Mouse (Mus musculus): ENCODE results near the gene Adgra1. TPM values are rescaled to one million over a fixed set of nuclear protein-coding genes. Genes with fewer than 3 reads are reported as not detected.

Adgra1 gene
- not detected in 2 replicates for total RNA-seq (2017)

DNA sequence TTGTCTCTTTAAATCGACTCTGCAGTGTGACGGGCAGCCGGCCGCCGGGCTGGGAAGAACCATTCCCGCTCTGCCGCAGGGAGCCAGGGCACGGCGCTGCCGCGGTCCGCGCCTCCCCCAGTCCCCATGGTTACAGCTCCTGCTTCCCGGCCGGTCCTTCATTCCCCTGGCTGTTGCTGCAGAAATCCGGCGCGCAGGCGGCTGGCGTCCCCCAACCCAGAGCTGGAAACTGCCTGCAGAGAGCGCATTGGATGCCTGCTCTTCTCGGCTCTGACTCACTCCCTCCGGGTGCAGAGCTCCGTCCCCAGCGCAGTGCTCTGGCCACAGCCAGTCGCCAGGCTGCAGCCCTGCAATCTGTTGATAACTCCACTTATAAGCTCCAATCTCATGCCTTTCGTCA, at the start of gene Adgra1:
Adgra1 (plus strand) TSS at position 139 of the 400 bp plus-strand sequence.
- no peak for ATAC-seq (ENCODE audit: extremely low read depth, insufficient number of reproducible peaks, low FRiP score, poor library complexity, severe bottlenecking)

DNA sequence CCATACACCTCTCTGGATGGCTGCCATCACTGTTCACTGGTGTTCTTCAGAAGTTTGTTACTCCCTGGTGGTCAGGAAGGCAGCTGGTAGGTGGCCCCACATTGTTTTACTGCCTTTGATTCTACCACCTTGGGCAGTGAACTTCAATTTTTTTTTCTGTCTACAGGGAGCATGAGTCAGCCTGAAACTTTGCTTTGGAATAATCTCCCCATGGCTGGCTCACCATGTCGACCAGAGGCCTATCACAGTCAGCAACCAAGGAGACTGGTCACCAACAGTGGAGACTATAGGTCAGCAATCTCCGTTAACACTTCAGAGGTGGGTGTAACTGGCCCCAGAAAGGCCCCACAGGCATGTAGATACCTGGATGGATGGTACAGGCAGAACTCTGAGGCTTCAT, 46.6 kb upstream of the Adgra1 start:
- ATAC-seq (ENCODE audit: extremely low read depth, insufficient number of reproducible peaks, low FRiP score, poor library complexity, severe bottlenecking) = no peak

DNA sequence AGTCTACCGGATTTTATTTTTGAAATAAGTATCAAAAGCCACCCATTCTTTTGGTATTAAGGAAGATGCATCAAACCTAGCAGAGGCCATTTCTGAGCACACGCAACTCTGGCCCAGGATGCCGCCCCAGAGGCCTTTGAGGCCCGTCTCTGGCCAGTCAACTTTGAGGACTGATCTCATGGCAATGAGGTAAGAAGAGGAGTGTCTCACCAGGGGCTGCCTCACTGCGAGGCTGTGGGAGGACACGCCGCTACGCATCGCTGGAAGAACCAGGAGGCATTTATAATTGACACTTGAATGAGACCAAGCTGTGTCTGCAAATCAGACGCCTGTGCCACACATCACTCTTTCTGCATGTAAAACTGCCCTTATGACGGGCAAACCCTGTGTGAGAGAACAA, 45.0 kb upstream of the Adgra1 start:
- ATAC-seq (ENCODE audit: extremely low read depth, insufficient number of reproducible peaks, low FRiP score, poor library complexity, severe bottlenecking) = no peak

DNA sequence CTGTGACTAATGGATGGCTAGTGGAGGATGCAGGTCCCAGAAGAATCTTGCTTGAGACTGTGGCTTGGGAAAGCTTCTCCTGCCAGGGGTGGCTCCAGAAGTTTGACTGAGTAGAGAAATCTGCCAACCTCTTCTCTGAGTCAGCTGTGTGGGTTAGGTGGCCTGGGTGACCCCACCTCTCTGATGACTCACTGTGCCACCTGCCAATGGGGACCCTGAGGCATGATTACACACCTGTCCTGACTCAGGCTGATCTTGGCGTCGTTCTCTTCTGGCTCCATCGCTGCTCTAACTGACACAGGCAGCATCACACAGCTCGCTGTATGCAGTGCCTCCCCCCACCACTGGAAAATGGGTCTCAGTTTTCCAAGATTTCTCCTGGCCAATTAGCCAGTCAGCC, 44.3 kb upstream of the Adgra1 start:
- ATAC-seq (ENCODE audit: extremely low read depth, insufficient number of reproducible peaks, low FRiP score, poor library complexity, severe bottlenecking) = no peak

DNA sequence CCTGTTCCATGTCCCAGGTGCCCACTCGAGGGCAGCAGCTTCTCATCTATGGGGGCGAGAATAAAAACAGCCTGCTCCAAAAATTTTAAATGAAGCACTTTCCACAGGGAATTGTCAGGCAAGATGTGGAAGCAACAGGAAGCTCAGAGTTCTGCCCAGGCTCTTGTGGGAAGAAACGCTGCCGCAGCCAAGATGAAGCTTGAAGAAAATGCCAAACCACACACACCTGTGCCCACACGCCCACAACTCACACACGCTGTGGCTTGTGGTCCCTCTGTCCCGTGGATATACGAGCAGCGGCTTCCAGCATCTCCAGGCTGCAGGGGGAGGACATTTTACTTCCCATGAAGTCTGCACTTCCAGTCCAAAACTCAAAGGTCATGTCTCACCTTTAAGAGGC, 42.4 kb upstream of the Adgra1 start:
- ATAC-seq (ENCODE audit: extremely low read depth, insufficient number of reproducible peaks, low FRiP score, poor library complexity, severe bottlenecking) = no peak

DNA sequence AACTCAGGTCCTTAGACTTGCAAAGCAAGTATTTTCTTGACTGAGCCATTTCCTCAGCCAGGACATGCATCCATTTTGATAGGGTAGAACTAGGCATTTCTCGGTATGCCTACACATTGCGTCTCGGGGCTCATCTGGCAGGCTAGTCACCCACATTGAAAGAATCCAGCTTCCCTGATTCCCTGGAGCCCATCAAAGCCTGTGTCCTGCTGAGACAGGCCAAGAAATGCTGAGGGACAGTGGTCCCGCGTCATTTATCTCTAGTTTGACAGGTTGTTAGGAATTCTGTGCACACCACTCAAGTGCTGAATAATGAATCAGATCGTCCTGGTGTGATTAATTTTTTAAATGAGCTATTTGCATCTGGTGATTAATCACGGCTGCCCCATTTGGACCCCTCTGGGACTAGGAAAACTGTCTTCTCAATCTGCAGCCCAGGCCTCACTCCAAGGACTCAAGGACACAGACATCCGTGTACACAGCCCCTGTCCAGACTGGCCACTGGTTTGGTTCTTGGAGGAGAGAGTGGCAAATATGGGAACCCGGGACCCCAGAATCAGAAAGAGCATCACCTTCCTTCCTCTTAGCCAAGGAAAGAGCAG, 38.9 kb upstream of the Adgra1 start:
- ATAC-seq (ENCODE audit: extremely low read depth, insufficient number of reproducible peaks, low FRiP score, poor library complexity, severe bottlenecking) = no peak

DNA sequence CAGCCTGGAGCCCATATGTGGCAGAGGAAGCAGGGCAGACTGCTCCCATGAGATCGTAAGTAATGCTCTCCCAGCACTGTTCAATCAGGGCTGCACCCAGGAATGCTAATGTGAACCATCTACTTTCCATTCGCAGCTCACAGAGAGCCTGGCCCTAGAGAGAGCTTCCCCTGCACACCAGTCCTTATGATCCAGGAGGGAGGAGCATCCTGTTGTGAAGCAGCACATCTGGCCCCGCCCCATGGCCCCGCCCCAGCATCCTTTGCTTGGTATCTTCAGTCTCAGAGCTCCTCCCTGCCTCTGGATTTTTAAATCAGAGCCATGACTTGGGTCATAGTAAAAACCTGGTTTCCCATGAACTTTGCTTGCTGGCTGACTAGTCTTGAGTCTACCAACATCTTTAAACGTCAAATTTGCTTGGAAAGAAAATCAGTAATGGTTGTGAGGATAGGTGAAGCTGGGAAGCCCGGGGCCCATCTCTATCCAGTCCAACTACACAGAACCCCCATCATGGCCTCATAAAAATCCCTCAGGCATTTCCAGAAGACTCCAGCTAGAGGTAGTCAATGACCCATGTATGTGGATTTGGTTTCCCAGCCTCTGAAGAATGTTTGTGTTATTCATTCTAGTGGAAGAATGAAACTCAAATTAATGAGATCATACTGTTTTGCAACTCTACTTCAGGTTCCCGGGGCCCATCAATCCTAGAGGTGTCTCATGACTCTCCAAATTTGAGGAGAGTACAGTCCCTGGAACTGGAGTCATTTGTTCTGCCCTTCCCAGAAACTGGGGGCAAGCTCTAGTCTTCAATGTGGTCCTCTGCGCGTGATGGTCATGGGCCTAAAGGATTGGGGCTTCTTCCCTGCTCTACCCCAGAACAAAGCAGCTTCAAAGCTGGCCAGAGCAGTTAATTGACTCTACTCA, 36.5 kb upstream of the Adgra1 start:
- ATAC-seq (ENCODE audit: extremely low read depth, insufficient number of reproducible peaks, low FRiP score, poor library complexity, severe bottlenecking) = no peak

DNA sequence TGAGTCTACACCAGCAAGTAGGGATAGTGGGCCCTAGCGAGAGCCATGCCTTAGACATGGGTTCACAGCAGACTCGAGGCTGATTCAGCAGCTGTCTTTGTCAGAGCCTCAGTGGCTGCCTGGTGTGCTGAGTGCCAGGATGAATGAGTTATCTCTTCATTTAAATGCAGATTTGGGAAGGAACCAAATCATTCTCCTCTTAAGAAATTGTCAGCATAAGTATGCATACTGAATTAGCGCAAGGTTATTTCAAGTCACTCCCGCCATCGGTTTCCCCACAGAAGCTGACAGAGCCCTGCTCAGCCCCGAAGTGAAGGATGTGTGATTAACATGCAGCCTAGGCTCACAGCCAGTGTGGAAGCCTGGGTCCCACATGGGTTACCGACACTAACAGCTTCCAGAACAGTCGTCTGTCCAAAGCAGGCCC, 27.8 kb upstream of the Adgra1 start:
- ATAC-seq (ENCODE audit: extremely low read depth, insufficient number of reproducible peaks, low FRiP score, poor library complexity, severe bottlenecking) = no peak

DNA sequence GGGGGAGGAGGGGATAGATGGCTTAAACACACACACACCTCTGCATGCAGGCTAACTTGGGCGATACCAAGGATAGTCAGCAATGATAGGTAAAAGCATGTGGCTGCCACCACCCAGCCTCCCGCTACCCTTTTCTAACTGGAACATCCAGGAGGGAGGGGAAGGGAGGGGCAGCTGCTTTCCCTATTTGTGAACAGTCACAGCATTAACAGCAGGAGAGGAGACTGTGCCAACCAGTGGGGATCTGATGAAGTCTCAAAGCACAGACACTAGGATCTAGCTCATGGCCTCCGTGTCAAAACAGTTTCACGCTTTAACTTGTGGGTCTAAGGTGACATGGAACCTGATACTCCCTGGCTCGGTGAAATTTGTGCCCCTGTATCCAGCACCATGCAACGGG, 23.9 kb upstream of the Adgra1 start:
- no peak for ATAC-seq (ENCODE audit: extremely low read depth, insufficient number of reproducible peaks, low FRiP score, poor library complexity, severe bottlenecking)

DNA sequence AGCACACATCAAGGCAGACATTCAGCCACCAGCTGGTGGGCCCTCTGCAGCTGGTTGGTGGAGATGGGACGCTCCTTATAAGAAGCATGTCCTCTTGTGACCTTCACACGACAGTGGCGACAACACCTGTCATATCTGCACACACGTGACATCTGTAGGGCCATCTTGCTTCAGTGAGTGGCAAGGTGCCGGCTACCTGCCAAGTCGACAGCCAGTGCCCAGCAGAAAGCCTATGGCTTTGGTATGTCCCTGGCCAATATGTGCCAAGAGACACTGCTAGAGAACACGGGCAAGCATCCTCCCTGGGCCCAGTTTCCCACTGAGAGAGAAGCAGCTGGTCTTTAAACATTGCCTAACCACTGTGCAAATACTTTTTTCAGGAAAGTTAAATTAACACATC, 22.3 kb upstream of the Adgra1 start:
- ATAC-seq (ENCODE audit: extremely low read depth, insufficient number of reproducible peaks, low FRiP score, poor library complexity, severe bottlenecking) = no peak

DNA sequence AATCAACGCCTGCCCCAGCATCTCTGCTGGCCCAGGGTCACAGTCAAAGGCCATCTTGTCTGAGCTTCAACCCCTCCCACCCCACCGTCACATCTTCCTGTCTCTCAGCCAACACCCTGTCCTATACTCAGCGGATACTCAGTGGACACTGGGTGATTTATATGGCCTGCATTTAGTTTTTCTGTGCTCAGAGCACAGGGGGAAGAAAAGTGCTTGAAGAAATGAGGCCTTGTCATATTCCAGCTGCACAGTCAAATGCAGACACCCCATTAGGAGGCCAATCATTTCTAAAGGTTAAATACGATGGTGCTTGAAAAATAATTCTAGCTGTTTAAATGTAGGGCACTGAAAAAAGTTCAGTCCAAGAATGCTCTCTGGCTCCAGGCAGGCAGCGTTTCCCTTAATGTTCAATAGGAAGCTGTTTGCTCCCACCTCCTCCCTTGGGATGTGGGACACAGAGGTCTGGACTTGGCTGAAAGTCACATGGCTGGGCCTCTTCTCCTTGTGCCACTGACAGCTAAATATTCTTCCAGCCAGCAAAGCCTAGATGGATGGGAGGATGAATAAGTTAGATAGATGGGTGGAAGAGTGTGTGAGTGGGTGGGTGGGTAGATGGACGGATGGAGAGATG, 20.3 kb upstream of the Adgra1 start:
- no peak for ATAC-seq (ENCODE audit: extremely low read depth, insufficient number of reproducible peaks, low FRiP score, poor library complexity, severe bottlenecking)

DNA sequence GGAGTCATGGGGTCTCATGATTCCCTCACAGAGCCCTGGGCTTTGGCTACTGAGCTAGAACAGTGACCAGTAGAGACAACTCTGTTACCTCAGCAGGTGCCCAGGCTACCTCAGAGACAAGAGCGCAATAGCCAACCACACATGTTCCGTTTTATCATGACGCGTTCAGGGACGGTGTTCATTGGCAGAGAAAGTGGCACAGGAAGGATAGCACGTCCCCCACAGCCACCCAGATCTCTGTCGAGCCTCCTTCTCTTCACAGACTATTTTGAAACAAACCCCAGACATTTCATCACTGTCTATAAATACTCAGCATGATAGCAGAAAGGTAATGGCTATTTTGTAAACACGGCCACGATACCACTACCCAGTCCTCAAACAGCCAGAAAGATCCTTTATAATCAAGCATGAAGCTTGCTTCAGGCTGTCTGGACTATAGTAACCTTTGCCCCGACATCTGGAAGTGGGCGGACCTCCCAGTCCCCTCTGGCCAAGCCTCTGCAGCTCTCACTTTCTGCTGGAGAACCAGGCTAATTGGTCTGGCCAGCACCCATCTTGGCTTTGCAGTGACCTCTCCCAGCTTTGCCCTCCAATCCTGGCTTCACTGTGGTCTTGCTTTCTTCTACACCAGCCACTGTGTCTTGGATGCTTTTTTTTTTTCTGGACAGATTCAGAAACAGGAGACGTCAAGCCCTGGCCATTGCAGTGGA, 11.5 kb upstream of the Adgra1 start:
- no peak for ATAC-seq (ENCODE audit: extremely low read depth, insufficient number of reproducible peaks, low FRiP score, poor library complexity, severe bottlenecking)

DNA sequence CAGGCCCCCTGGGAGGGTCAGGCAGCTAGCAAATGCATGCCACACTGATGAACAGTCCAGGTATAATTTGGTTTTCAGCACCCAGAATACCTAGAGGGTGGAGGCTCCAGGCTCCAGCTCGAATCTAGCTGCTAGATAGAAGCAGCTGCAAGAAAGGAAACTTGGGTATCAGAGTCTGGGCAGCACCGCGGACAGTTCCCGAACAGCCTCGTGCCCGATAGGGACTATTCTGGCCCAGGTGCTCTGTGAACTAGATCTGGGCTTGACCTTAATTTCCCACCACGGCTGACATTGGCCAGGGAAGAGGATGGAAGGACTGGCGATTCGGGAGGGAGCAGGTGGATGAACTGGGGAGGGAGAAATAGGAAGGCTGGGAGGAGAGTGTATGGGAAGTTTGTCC, 6.3 kb upstream of the Adgra1 start:
- ATAC-seq (ENCODE audit: extremely low read depth, insufficient number of reproducible peaks, low FRiP score, poor library complexity, severe bottlenecking) = no peak

DNA sequence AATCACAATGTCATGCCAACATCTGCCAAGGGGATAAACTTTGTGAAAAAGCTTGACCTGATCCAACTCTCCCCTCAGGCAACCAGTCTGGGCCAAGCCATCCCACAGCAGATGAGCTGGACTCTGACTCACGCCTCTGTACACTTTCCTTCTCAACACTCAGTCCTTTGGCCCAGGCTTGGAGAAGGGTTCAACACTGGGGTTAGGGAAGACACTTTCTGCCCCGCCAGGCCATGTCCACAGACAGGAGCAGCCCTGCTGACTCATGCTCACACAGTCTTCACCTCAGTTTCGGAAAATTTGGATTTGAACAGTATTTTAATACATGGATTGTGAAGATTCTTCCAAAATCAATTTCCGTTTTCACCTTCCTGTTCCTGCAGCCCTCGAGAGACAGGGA, 442 bp upstream of the Adgra1 start:
- ATAC-seq (ENCODE audit: extremely low read depth, insufficient number of reproducible peaks, low FRiP score, poor library complexity, severe bottlenecking) = no peak

DNA sequence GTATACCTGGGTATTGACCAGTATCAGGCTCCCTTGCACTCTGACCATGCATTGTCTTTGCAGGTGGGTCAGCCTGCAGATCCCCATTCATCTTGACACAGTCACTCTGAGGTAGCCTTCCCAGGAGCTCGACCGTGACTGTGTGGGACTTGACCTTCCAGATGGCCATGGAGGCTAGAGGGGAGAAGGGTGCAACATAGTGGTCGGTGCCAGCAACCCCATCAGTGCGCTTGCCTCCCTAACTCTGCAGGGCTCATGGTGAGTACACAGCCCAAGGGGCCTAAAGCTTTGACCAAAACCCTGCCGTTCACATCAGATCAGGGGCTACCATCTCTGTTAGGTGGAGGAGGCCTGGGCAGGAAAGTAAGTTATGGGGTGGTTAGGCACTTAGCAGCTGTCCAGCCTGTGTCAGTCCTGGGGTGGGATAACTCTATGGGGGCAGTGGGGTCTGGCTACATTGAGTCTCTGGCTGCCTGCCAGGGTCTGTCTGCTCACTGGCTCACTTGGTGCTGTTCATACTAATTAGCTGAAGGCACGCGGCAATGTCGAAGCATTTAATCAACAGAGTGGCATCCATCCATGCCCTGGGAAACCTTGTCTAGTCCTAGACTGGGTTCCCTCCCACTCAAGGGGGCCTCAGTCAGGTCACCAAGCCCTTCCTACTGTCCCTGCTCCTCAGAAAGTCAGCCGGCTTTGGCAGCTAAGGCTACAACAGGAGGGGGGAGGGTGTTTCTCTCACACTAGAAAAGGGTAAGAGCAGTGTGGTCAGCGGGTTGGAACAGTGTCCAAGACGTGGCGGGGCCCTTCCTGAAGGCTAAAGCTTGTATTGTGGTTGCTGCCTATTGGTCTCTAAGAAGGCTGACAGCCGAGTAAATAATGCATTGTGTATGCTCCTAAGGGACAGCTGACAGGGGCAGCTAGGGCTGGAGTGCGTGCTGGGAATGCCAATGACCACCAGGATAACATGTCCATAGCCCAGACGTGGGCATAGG, 1.5 kb downstream of the Adgra1 start:
- ATAC-seq (ENCODE audit: extremely low read depth, insufficient number of reproducible peaks, low FRiP score, poor library complexity, severe bottlenecking) = no peak

DNA sequence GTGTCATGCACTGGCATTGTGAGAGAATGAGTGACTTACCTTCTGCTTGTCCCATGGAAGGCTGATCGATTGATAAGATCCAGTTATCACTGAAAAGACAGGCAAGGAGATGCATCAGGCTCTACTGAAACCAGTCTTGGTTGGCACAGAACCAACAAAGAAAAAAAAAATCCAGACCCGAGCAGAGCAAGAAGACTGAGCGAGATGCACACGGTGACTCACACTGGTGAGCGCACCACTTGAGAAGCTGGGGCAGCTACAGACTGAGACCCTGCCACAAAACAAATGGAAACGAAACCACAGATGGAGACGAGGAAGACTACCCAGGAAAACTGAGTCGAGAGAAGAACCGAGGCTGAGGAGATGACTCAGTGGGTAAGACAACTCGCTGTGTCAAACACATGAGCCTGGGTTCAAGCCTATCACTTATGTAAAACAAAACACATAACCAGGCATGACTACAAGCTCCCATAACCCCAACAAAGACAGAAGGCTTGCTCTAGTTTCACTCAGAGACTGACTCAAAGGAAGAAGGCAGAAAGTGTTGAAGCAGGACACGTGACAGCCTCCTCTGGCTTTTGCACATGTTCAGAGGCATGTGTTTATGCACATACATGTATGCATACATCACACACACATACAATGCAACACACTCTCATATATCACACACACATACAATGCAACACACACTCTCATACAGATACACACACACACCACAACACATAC, 6.6 kb downstream of the Adgra1 start:
- ATAC-seq (ENCODE audit: extremely low read depth, insufficient number of reproducible peaks, low FRiP score, poor library complexity, severe bottlenecking) = no peak

DNA sequence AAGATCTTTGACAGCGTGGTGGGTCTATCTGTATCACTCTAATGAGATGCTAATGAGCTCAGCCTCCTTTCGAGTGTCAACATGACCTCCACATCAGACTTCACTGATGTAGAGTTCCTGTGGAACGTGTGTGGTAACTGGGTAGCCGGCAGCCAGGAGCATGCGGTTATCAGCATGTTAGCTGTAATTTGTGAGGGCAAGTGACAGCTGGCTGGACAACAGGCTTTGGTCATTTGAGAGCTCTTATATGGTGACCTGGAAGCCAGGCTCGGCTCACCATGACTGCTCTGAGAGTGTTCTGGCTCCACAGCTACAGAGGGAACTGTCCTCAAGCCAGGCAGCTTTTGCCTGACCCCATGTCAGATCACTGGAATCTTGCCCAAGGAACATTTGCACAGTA, 8.4 kb downstream of the Adgra1 start:
- ATAC-seq (ENCODE audit: extremely low read depth, insufficient number of reproducible peaks, low FRiP score, poor library complexity, severe bottlenecking) = no peak

DNA sequence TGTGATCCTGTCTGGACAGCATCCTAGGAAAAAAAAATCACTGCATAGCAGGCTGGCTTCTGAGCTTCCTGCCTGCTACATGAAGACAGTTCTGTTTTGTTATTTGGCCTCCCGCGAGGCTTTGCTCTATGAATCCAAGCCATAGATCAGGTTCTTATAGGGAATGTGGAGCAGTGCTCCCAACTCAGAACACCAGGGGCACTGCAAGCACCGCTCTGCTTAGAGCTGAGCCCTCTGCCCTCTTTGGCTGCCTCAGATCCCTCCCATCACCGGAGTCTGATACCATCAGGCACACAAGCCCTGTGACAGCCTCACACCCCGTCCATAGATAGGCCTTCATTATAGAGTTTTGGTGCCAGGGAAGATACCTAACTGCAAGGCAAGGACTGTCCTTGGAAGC, 9.2 kb downstream of the Adgra1 start:
- no peak for ATAC-seq (ENCODE audit: extremely low read depth, insufficient number of reproducible peaks, low FRiP score, poor library complexity, severe bottlenecking)

Measured in neutrophil, adult 5-6 weeks (primary cell).